Mouse (Mus musculus) liver, adult 2 months (tissue): ENCODE data around the gene Fam229a. TPM values are rescaled to one million over a fixed set of nuclear protein-coding genes. Genes with fewer than 3 reads are reported as not detected.

Experiments used
- DNase-seq: peaks from one replicate; pipeline ENCODE4 v3.0.0-alpha.2; 2011; ENCODE audit warnings: low read depth, low spot score; ENCODE audit errors: extremely low read depth
- H3K27ac ChIP-seq: fragments of 200-500 bp; replicated peaks from 2 replicates; pipeline ENCODE4 v1.5.1; 2012; ENCODE audit warnings: low read depth, mild to moderate bottlenecking, control low read depth, inconsistent platforms, low read length; ENCODE audit not compliant: insufficient read depth
- H3K27me3 ChIP-seq: fragments of 200-500 bp; 2 replicates; pipeline ENCODE4 v1.6.1; 2012; ENCODE audit warnings: mild to moderate bottlenecking, moderate library complexity, low read length, inconsistent platforms; ENCODE audit not compliant: control insufficient read depth, insufficient read depth
- H3K36me3 ChIP-seq: fragments of 200-500 bp; 2 replicates; pipeline ENCODE4 v1.6.1; 2012; ENCODE audit warnings: low read length, inconsistent platforms; ENCODE audit not compliant: control insufficient read depth, insufficient read depth
- H3K4me1 ChIP-seq: fragments of 200-500 bp; 2 replicates; pipeline ENCODE4 v1.6.1; 2011; ENCODE audit warnings: low read length; ENCODE audit not compliant: control insufficient read depth, insufficient read depth
- H3K4me3 ChIP-seq: fragments of 200-500 bp; 2 replicates; pipeline ENCODE4 v1.5.1; 2011; ENCODE audit warnings: low read depth, mild to moderate bottlenecking, control low read depth, low read length, moderate library complexity; ENCODE audit not compliant: insufficient read depth
- H3K79me2 ChIP-seq: fragments of 200-500 bp; 2 replicates; pipeline ENCODE4 v1.6.1; 2012; ENCODE audit warnings: inconsistent platforms, mild to moderate bottlenecking, low read length, moderate library complexity; ENCODE audit not compliant: control insufficient read depth, insufficient read depth
- H3K9ac ChIP-seq: fragments of 200-500 bp; 2 replicates; pipeline ENCODE4 v1.6.1; 2012; ENCODE audit warnings: low read depth, mild to moderate bottlenecking, control low read depth, inconsistent platforms, low read length
- CTCF ChIP-seq: fragments of 200-500 bp; IDR thresholded peaks from 2 replicates; pipeline ENCODE4 v1.5.1; 2011; ENCODE audit warnings: low read depth, low read length, control low read depth
- POLR2A ChIP-seq: fragments of 200-500 bp; IDR thresholded peaks from 2 replicates; pipeline ENCODE4 v1.6.1; 2011; ENCODE audit warnings: low read length, control low read depth; ENCODE audit not compliant: insufficient read depth; ENCODE audit errors: extremely low read depth
- WGBS: fragments of 180-500 bp; shearing (Covaris S2); methylation state at CpG from one replicate; pipeline ENCODE4 v1.1.7; 2018; 5-methylcytosine and 5-hydroxymethylcytosine counted together
- polyA plus RNA-seq: library from polyadenylated mRNA; depleted of rRNA; stranded (reverse); fragments of >200 nt; gene quantifications from 2 replicates; pipeline ENCODE4 v1.2.3, GENCODE M21; 2012
- total RNA-seq: library from RNA; depleted of rRNA; stranded (reverse); fragments of >200 nt; gene quantifications from 2 replicates; pipeline ENCODE4 v1.2.3, GENCODE M21; 2014

Fam229a gene
- total and polyA plus RNA-seq, 2 experiments = 0.38 TPM; not detected in 1

DNA sequence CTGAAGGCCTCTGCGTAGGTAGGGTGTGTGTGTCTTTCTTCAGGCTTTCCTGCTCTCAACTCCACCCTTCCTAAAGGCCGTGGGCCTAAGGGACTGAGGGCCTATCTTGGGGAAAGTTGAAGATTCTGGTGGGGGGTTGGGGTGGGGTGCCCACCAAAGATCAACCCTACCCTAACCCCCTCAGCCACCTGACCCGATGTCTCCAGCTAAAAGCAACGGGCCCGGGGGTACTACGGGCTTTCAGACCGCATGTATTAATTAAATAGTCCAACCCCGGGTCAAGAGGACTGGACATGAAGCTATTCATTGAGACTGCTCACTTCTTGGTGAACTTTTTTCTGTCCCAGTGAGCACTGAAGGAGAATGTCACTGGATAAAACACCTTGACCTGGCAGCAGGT lies 9.0 kb downstream of the Fam229a start:
- H3K9ac ChIP-seq = peak overlapping the region; percentile 83; the same call in 1 of the 2 replicates
- peaks cover 2% of the 10 kb centered on the region; the same call in 1 of the 2 replicates for H3K4me1 ChIP-seq
- H3K27ac ChIP-seq = peak overlapping the region; percentile 79
- no peaks in the 10 kb centered on the region for H3K27me3 ChIP-seq
- 78% methylated on average over 8 of the region's 8 CpGs for WGBS
- no peaks in the 10 kb centered on the region for H3K79me2 ChIP-seq
- DNase-seq = no peak
- H3K36me3 ChIP-seq = no peaks in the 10 kb centered on the region
- TF ChIP-seq CTCF (no peak), POLR2A (no peak)
- H3K4me3 ChIP-seq = no peak overlapping the region; the same call in 1 of the 2 replicates

DNA sequence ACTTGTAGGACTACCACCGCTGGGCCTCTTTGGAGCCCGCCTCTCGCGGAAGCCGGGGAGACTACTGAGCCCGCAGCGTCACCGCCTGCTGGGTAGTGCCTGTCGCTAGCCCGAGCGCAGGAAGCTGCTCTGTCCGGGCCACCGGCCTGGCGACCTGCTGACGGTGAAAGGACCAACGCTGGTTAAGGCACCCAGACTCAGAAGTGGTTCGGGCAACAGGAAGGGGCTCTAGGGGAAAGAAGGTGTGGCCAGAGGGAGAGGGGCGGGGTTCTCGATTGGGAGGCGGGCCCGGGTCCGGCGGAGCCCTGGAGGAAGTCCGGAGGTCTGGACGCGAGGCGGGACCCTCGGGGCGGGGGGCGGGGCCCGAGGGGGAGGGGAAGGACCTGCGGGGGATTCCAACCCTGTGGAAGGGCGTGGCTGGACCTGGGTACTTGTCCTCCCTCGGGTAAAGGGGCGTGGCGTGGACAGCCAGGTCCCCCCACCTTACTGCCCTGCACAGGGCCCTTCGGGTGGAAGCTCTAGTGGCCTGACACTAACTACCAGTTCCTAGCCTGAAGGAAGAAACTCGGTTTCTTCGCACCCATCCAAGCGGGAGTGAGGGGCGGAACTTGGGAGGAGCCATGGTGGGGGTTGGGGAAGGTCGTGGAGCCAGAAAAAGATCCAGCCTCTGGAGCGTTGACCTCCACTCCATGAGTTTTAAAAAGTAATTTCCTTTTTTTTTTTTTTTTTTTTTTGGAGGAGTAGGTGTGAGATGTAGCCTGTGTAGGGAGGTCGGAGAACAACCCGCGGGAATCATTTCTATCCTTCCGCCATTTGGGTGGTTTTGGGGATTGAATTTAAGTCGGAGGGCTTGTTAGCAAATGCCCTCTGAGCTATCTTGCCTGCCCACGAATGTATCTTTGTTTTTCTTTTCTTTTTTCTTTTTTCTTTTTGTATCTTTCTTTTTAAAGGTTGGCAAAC lies 9.9 kb downstream of the Fam229a start:
- H3K79me2 ChIP-seq = no peaks in the 10 kb centered on the region
- H3K27me3 ChIP-seq = no peaks in the 10 kb centered on the region
- peak overlapping the region; percentile 83 for H3K9ac ChIP-seq
- H3K27ac ChIP-seq = peak overlapping the region; percentile 79
- peaks cover 2% of the 10 kb centered on the region; the same call in 1 of the 2 replicates for H3K4me1 ChIP-seq
- TF ChIP-seq CTCF = no peak
- peak; percentile 73; the same call in 1 of the 2 replicates for TF ChIP-seq POLR2A
- no peaks in the 10 kb centered on the region for H3K36me3 ChIP-seq
- peak; percentile 74 for DNase-seq
- H3K4me3 ChIP-seq = peak overlapping the region; percentile 72
- 2% methylated on average over 43 of the region's 49 CpGs for WGBS

DNA sequence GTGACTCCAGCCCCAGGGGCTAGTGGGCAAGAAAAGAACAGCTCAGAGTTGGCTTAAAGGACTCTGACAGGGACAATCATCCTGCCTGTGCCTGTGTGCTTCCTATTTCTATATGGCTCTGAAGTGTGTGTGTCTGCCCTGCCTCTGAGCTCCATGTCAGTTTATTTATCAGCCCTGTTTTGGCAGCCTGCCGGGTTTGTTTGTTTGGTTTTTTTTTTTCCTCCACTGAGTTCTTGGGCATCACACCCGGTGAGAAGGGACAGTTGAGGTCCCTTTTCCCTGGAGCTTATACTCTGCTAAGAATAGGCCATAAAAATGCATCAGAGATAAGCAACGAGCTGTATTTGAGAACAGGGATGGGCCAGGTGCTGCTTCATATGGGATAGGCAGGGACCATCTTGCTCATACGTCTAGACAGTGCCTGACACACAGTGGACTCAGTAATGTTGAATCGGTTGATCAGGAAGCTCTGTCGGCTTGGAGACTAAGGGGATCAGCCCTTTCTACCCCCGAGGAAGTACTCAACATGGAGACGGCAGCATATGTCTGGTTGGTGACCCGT lies 11.4 kb downstream of the Fam229a start:
- no peak for DNase-seq
- no peaks in the 10 kb centered on the region; the same call in 1 of the 2 replicates for H3K4me1 ChIP-seq
- 64% methylated on average over 9 of the region's 9 CpGs for WGBS
- H3K9ac ChIP-seq = no peak overlapping the region
- TF ChIP-seq POLR2A (no peak), CTCF (no peak)
- no peaks in the 10 kb centered on the region for H3K36me3 ChIP-seq
- H3K79me2 ChIP-seq = no peaks in the 10 kb centered on the region
- no peaks in the 10 kb centered on the region for H3K27me3 ChIP-seq
- H3K27ac ChIP-seq = no peak overlapping the region
- H3K4me3 ChIP-seq = no peak overlapping the region

DNA sequence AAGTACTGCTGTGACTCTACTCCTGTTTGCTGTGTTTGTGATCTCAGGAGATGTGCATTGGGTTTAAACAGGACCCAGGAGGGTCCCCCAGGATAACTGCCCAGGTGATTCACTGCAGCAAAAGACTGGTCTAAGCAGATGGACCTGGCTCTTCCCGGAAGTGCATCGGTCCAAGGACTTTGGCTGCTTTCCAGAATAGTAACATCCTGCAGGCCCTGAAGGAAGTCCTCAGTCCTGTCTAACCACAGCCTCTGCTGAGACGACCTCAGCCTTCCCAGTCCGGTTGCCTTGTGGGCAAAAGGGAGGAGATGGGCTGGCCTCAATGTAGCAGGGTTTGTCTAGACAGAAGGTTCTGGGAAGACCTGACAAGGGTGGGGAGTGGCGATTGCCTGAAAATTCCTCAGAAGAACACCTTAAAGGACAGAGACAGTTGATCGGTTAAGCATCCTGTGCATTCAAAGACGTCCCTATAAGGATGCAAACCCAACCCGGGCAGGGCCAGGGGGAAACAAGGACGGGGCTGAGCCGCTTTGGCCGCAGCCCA lies 12.0 kb downstream of the Fam229a start:
- H3K4me3 ChIP-seq = no peak overlapping the region
- DNase-seq = peak; percentile 18
- H3K36me3 ChIP-seq = no peaks in the 10 kb centered on the region
- H3K4me1 ChIP-seq = no peaks in the 10 kb centered on the region; the same call in 1 of the 2 replicates
- no peaks in the 10 kb centered on the region for H3K79me2 ChIP-seq
- H3K27ac ChIP-seq = no peak overlapping the region; the same call in 1 of the 2 replicates
- 60% methylated on average over 11 of the region's 11 CpGs for WGBS
- H3K9ac ChIP-seq = no peak overlapping the region
- no peaks in the 10 kb centered on the region for H3K27me3 ChIP-seq
- TF ChIP-seq POLR2A (no peak), CTCF (no peak)

DNA sequence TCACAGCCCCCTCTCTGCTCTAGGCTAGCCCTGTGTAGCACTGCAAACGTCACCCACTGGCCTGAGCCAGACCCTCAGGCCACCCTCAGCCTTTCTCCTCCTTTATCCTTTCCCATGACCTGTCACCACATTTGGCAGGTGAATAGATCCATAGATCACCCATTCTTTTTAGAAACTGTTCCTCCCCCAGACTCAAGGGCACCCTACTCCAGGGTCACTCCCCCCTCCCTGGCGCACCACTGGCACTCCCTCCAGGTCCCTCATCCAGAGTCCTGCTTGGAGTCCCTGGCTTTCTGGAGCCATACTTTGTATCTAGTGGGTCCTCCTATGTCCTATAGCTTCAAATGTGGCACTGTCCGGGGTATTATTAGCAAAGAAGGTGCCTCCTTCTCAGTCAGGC lies 14.5 kb downstream of the Fam229a start:
- Histone ChIP-seq H3K36me3 (no peaks in the 10 kb centered on the region), H3K79me2 (no peaks in the 10 kb centered on the region), H3K9ac (no peak overlapping the region), H3K4me1 (no peaks in the 10 kb centered on the region; the same call in 1 of the 2 replicates), H3K27me3 (no peaks in the 10 kb centered on the region), H3K27ac (no peak overlapping the region), H3K4me3 (no peak overlapping the region)
- no peak for TF ChIP-seq CTCF
- no peak for TF ChIP-seq POLR2A
- 96% methylated on average over 3 of the region's 3 CpGs for WGBS
- DNase-seq = no peak
